Mouse (Mus musculus) ES-Bruce4 (cell line): ENCODE results near the gene Iqgap3.

Experiments used
- CTCF ChIP-seq: IDR thresholded peaks from one replicate; pipeline ENCODE4 v1.8.1; 2011; ENCODE audit warnings: low read depth, low read length
- EP300 ChIP-seq: IDR thresholded peaks from 2 replicates; pipeline ENCODE4 v1.6.1; 2011; ENCODE audit warnings: low read depth, low read length; ENCODE audit not compliant: insufficient read depth
- POLR2A ChIP-seq: IDR thresholded peaks from one replicate; pipeline ENCODE4 v1.8.1; 2011; ENCODE audit warnings: low read length; ENCODE audit not compliant: insufficient read depth

DNA sequence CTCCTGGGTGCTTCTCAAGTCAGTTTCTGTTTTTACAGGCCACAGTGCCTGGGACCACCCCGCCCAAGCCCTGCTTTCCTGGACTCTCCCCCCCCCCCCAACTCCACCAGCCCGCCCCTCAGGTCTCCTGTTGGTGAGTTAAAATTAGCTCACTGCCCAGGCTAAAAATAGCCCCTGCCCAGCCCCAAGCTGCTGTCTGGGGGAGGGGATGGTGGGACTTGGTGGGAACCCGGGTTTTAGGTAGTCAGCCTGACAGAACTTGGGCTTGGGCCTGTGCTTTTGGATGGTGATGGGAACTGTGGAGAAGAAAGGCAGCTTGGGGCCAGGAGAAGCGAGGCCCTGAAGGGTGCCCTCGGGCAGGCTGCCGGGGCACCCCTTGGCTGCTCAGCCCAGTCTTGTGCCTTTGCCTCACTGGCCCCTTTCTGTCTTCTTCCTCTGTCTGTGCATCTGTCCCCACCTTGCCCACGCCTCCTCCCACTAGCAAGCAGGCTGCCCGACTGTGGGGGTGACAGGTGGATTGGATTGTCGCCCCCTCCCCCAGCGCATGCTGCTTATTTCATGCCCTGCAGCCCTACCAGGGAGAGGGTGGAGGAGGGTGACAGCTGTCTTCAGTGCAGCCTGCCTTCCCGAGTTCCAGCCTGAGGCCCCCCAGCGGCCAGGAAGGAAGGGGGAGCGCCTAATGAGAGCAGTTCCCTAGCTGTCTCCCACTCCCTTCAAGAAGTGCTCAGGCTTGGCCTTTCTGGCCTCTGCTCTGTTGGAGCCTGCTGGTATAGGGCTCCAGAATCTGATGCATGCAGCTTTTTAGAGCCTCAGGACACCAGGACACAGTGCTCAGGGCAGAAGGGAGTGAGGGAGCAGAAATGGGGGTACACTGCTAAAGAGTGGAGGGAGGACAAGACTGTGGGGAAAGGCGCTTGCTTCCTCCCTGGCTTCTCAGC lies 68.6 kb downstream of the Iqgap3 start:
- TF ChIP-seq CTCF: no peak
- TF ChIP-seq EP300: no peak
- no peak for TF ChIP-seq POLR2A
